Mouse (Mus musculus) heart, adult 9 months (tissue): ENCODE results near the gene Tlcd1.
"Not testable (repeated sequence)": the region's sequence is repeated elsewhere in the genome, so short reads cannot be mapped to it uniquely, and the experiment has no call there.

Experiments used
- DNase-seq, 2 experiments: peaks; one replicate each; pipeline ENCODE4 v3.0.0; 2022; ENCODE audit warnings: low spot score in 2 of 2

The Tlcd1 gene

GRCm38 (mm10) chr11:78176402-78176862, at the start of gene Tlcd1, which contains the start of gene Nek8:
Tlcd1 (plus strand) TSS chr11:78176711.
Nek8 (minus strand) TSS chr11:78176675.
- DNase-seq, result peak; percentile 93 to 96

GRCm38 (mm10) chr11:78126739-78127138, 49.8 kb upstream of the Tlcd1 start:
- DNase-seq, result no peak

- DNase-seq, result no peak
Measured at GRCm38 (mm10) chr11:78129458-78129857, 47.1 kb upstream of the Tlcd1 start.

- no peak for DNase-seq
Measured at GRCm38 (mm10) chr11:78133915-78134314, 42.6 kb upstream of the Tlcd1 start.

GRCm38 (mm10) chr11:78134344-78134743, 42.2 kb upstream of the Tlcd1 start:
- no peak for DNase-seq

GRCm38 (mm10) chr11:78135314-78135713, 41.2 kb upstream of the Tlcd1 start:
- not testable (repeated sequence) for DNase-seq

GRCm38 (mm10) chr11:78136132-78136531, 40.4 kb upstream of the Tlcd1 start:
- no peak for DNase-seq

GRCm38 (mm10) chr11:78137584-78137983, 38.9 kb upstream of the Tlcd1 start:
- DNase-seq, result peak; percentile 39 to 49

- no peak for DNase-seq
Measured at GRCm38 (mm10) chr11:78138023-78138422, 38.5 kb upstream of the Tlcd1 start.

- no peak for DNase-seq
Measured at GRCm38 (mm10) chr11:78140665-78141064, 35.8 kb upstream of the Tlcd1 start.

GRCm38 (mm10) chr11:78143520-78143919, 33.0 kb upstream of the Tlcd1 start:
- DNase-seq, result no peak

GRCm38 (mm10) chr11:78146168-78146567, 30.3 kb upstream of the Tlcd1 start:
- no peak for DNase-seq

- DNase-seq, result peak; percentile 58 to 59
Measured at GRCm38 (mm10) chr11:78146707-78147543, 29.6 kb upstream of the Tlcd1 start.

- DNase-seq, result no peak
Measured at GRCm38 (mm10) chr11:78151161-78151560, 25.4 kb upstream of the Tlcd1 start.

GRCm38 (mm10) chr11:78152299-78153231, 23.9 kb upstream of the Tlcd1 start:
- DNase-seq, result peak; percentile 56 to 74

GRCm38 (mm10) chr11:78153778-78154177, 22.7 kb upstream of the Tlcd1 start:
- no peak for DNase-seq

GRCm38 (mm10) chr11:78155674-78156073, 20.8 kb upstream of the Tlcd1 start:
- DNase-seq, result no peak

GRCm38 (mm10) chr11:78156156-78156699, 20.3 kb upstream of the Tlcd1 start:
- DNase-seq, result no peak

- DNase-seq, result peak; percentile 70 to 81
Measured at GRCm38 (mm10) chr11:78159096-78159495, 17.4 kb upstream of the Tlcd1 start.

- no peak for DNase-seq
Measured at GRCm38 (mm10) chr11:78159557-78159956, 17.0 kb upstream of the Tlcd1 start.

- DNase-seq, result no peak
Measured at GRCm38 (mm10) chr11:78160171-78160570, 16.3 kb upstream of the Tlcd1 start.

- DNase-seq, result no peak
Measured at GRCm38 (mm10) chr11:78160675-78161074, 15.8 kb upstream of the Tlcd1 start.
